Mouse (Mus musculus) cerebellum, adult 2 months (tissue): ENCODE results near the gene Atf1.

ENCODE experiments used
- CTCF ChIP-seq: fragments of 200-500 bp; IDR thresholded peaks from 2 replicates; pipeline ENCODE4 v1.5.1; 2011; ENCODE audit warnings: low read depth, mild to moderate bottlenecking, control low read depth, low read length, moderate library complexity, borderline replicate concordance; ENCODE audit not compliant: insufficient read depth
- POLR2A ChIP-seq: fragments of 200-500 bp; IDR thresholded peaks from 2 replicates; pipeline ENCODE4 v1.6.1; 2011; ENCODE audit warnings: low read length, control low read depth, borderline replicate concordance; ENCODE audit not compliant: insufficient read depth

- TF ChIP-seq CTCF, result no peak
- TF ChIP-seq POLR2A, result no peak
Observed at GRCm38 (mm10) chr15:100268916-100269315, 41.3 kb downstream of the Atf1 start.
